Mouse (Mus musculus): ENCODE results near the gene Slc4a8.
A peak's percentile ranks its signal among the peaks of the same experiment; 100 is the strongest.

The Slc4a8 gene

GRCm38 (mm10) chr15:100829775-100830174 is 68.2 kb downstream of the Slc4a8 start:
- no peak for DNase-seq (ENCODE audit: low read depth, low spot score)

GRCm38 (mm10) chr15:100830682-100831081 is 69.1 kb downstream of the Slc4a8 start:
- DNase-seq (ENCODE audit: low read depth, low spot score) = no peak

- DNase-seq (ENCODE audit: low read depth, low spot score) = no peak
These were observed 70.6 kb downstream of the Slc4a8 start for GRCm38 (mm10) chr15:100832144-100832543.

GRCm38 (mm10) chr15:100832784-100833183 is 71.2 kb downstream of the Slc4a8 start:
- no peak for DNase-seq (ENCODE audit: low read depth, low spot score)

- DNase-seq (ENCODE audit: low read depth, low spot score) = no peak
These were observed 75.2 kb downstream of the Slc4a8 start for GRCm38 (mm10) chr15:100836729-100837128.

- no peak for DNase-seq (ENCODE audit: low read depth, low spot score)
These were observed 77.2 kb downstream of the Slc4a8 start for GRCm38 (mm10) chr15:100838607-100839207.

- DNase-seq (ENCODE audit: low read depth, low spot score) = no peak
These were observed 82.8 kb downstream of the Slc4a8 start for GRCm38 (mm10) chr15:100844336-100844735.

- no peak for DNase-seq (ENCODE audit: low read depth, low spot score)
These were observed 83.7 kb downstream of the Slc4a8 start for GRCm38 (mm10) chr15:100845049-100845879.

- DNase-seq (ENCODE audit: low read depth, low spot score) = no peak
These were observed 85.6 kb downstream of the Slc4a8 start for GRCm38 (mm10) chr15:100847193-100847592.

GRCm38 (mm10) chr15:100857586-100857985 is 96.0 kb downstream of the Slc4a8 start:
- DNase-seq (ENCODE audit: low read depth, low spot score) = no peak

- DNase-seq (ENCODE audit: low read depth, low spot score) = no peak
These were observed 99.3 kb downstream of the Slc4a8 start for GRCm38 (mm10) chr15:100860856-100861255.

GRCm38 (mm10) chr15:100865556-100865955 is 104.0 kb downstream of the Slc4a8 start:
- no peak for DNase-seq (ENCODE audit: low read depth, low spot score)

GRCm38 (mm10) chr15:100869558-100869957 is 108.0 kb downstream of the Slc4a8 start, which contains the start of gene Scn8a:
Gene Scn8a (plus strand): TSS chr15:100869858.
- DNase-seq (ENCODE audit: low read depth, low spot score) = no peak

- DNase-seq (ENCODE audit: low read depth, low spot score) = peak; percentile 68
These were observed 108.6 kb downstream of the Slc4a8 start for GRCm38 (mm10) chr15:100870001-100870774.

GRCm38 (mm10) chr15:100870775-100871106 is 109.2 kb downstream of the Slc4a8 start:
- DNase-seq (ENCODE audit: low read depth, low spot score) = peak; percentile 53

GRCm38 (mm10) chr15:100871107-100872011 is 109.8 kb downstream of the Slc4a8 start:
- no peak for DNase-seq (ENCODE audit: low read depth, low spot score)

GRCm38 (mm10) chr15:100873155-100873554 is 111.6 kb downstream of the Slc4a8 start:
- no peak for DNase-seq (ENCODE audit: low read depth, low spot score)
